Mouse (Mus musculus) embryo, embryonic 11 days (tissue): ENCODE measurements at regions not wholly inside any gene's neighbourhood (a gene's known extent, or its start where the extent isn't known, plus 50 kb on each side); places are given as distances from the start of the nearest gene placed in this dataset.

ENCODE experiments used
- DNase-seq: peaks from one replicate; pipeline ENCODE4 v3.0.0-alpha.2; 2015

DNA sequence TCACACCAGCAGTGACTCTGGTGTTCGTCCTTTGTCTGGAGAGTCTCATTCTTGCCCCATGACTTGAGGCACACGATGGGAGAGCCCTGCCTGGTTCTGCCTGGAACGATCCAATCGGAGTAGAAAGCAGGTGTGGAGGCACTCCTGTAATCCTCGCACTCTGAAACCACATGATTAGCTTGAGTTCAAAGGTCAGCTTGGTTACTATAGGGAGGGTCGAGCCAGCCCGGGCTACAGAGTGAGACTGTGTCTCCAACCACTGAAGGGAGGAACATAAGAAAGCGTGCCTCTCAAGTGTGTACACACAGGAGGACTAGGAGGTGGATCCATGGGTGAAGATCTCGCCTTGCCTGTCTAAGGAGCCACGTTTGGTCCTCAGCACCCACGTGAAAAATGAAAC is 504.0 kb downstream of the Vrk1 start:
- DNase-seq = no peak

DNA sequence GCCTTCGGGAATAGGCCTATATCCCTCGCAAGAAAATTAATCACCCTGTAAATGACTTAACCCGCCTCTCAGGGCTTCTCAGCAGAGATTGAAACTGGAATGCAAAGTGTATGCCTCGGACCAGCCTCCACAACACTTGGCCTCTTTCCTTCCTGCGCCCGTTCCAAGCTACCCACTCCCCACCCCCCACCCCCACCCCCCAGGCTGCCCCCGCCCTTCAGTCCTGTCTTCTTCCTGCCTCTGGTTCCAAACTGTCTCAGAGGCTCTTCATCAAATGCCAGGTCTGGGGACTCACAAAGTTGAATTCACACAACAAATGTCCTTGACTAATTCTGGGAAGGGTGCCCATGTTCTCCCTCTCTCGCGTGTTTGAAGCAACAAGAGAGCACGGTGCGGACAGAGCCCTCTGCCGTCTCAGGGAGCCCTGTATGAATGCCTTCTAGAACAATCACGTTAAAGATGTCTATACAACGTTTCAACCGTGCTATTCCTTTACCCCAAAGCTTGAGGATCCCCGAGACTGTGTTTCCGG is 505.3 kb downstream of the Vrk1 start:
- no peak for DNase-seq

GRCm38 (mm10) chr12:106519141-106519540 is 509.1 kb downstream of the Vrk1 start:
- DNase-seq = no peak

DNA sequence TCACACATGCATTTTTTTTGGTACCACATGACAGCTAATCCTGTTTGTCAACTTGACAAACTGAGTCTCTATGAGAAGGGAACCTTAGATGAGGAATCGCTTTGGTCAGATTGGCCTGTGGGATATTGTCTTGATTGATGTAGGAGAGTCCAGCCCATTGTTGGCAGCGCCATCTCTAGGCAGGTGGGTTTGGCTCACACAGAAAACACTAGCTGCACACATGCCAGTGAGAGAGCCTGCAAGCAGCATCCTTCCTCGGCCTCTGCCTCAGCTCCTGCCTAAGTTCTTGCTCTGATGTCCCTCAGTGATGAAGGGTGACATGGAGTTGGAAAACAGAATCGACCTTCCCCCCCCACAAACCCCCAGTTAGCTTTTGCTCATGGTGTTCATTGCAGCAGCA is 514.4 kb downstream of the Vrk1 start:
- no peak for DNase-seq

DNA sequence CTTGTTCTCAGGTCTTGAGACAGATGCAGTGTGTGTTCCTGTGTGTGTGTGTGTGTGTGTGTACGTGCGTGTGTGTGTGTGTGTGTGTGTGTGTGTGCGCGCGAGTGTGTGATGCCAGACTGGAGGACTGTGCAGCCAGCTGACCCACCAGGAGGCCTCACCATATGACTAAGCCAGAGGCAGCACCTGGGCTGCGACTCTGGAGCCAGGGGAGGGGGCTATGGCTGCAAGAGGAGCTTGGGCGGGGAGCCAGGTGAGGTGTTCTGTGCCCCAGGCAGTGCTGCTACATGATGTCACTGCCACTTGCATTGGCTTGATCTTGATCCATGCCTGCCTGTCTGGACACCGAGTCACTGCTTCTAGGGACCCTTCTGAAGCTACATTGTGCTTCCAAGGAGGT is 517.1 kb downstream of the Vrk1 start:
- no peak for DNase-seq

- DNase-seq = peak; percentile 76
Observed at GRCm38 (mm10) chr12:106527699-106528434, 517.8 kb downstream of the Vrk1 start.

DNA sequence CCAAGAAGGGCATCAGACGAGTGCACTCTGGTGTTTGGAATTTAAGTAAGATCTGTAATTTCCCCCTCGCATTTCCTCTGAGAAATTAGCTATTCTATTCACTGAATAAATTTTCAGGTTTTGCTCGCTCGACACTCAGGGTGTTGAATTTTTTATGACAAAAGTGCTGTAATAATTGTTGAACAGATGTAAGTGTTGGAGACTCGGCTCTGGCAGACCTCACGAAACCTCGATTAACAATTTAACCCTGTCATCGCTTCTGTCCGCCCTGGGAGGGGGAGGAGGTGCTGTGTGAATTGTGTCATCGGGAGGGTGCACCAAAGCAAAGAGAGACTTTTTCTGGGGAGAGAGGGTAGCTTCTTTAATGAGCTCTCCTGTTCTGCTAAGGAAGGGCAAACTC is 518.5 kb downstream of the Vrk1 start:
- DNase-seq = no peak

DNA sequence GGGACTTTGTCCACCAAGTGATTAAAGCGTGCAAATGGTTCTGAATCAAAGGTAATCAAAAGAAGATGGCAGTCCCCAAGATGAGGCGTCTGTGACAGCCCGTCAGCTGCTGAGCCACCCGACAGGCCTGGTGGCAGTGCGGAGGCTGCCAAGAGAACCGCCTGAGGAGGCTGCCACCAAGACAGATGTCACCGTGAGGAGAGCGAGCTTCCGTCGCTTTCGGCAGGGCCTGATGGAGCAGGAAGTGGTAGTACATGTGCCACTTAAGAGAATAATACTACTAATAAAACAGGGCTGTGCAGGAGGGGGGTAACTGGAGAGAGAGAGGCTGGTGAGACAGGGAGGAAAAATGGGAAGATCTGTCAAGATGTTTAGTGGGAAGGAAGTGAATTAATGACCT is 519.1 kb downstream of the Vrk1 start:
- DNase-seq = no peak

DNA sequence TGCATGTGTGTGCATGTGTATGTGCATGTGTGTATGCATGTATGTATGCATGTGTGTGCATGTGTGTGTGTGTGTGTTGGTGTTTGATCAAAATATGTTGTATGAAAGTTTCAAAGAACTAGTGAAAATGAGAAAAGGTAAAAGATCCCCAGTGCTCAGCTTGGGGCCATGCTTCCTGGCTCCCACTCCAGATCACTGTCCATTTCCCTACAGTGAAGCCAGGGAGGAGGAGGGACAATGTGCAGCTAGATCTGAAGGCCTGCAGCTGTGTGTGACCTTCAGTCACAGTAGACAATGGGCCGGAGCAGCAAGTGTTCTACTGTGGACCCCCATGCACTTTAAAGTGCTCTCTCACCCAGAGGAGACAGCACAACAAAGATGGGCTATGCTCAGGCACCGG is 525.1 kb downstream of the Vrk1 start:
- DNase-seq = no peak

DNA sequence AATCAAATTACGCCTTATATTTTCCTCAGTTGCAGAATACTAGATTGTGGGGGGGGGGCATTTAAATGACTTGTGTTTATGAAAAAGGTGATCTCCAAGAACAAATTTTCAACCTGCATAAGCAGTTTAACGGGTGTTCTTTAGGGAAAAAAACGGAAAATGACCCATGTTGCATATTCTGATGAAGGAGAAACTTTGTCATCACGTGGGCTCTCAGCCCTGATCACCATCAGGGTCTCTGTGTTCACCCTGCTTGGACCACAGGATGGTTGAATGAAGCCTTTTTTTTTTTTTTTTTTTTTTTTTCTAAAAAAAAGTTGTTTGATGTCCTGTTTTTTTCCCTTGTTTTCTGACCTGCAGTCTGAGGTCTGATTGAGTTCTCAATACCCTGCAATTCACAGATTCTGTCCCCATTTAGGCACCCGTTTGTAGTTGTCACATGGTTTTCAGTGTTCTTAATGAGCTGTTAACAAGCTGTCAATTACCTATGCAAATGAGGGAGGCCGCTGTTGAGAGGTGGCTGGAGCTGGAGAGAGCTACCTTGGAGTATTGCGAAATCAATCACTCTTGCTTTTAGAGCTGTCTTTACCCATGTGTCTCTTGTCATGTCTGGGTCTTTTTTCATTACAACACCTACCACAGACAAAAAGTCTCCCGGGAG is 525.7 kb downstream of the Vrk1 start:
- no peak for DNase-seq

DNA sequence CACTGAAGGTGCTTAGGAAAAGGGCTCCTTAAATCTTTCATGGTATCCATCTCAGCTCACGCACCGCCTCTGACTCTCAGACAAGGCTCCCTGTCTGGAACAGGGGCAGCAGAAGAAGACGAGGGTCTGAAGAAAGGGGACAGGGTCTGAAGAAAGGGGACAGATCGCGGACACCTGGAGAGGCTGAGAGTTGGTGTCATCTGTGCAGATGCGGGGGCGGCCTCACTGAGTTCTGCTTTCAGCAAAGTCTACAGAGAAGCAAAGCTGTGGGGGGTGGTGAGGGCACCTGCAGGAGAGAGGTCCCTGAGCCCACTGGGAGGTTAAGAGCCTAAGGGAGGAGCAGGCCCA is 526.2 kb downstream of the Vrk1 start:
- DNase-seq = no peak

- DNase-seq = no peak
Observed at GRCm38 (mm10) chr12:106540003-106540402, 530.0 kb downstream of the Vrk1 start.

GRCm38 (mm10) chr12:106559566-106559965 is 549.5 kb downstream of the Vrk1 start:
- DNase-seq = no peak

- DNase-seq = no peak
Observed at GRCm38 (mm10) chr12:106565263-106565681, 555.2 kb downstream of the Vrk1 start.

- DNase-seq = no peak
Observed at GRCm38 (mm10) chr12:106566361-106566760, 556.3 kb downstream of the Vrk1 start.

- DNase-seq = no peak
Observed at GRCm38 (mm10) chr12:106567116-106567515, 557.1 kb downstream of the Vrk1 start.

DNA sequence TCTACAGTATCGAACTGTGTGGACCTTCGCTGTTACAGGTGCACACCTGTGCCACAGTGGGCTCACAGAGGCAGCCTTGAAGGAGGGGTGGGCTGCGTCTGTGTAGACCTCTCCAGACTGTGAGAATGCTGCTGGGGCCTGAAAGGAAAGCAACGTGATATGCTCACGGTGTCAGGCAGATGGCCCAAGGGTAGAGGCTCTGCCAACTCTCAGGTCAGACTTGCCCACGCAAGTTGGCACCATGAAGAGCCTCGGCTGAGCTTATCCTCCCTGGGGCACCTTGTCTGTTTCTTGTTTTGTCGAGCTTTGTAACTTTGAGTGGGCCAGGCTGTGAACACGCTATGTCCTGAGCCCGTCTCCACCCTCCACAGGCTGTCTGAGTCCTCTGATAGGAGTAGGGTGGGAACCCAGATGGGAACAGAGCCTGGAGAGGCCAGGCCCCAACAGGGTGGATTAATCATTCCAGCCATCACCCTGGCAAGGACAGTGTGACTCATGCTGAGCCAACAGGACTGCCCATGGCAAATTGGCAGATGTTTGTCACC is 558.6 kb downstream of the Vrk1 start:
- DNase-seq = no peak

GRCm38 (mm10) chr12:106572956-106573355 is 562.9 kb downstream of the Vrk1 start:
- DNase-seq = no peak

DNA sequence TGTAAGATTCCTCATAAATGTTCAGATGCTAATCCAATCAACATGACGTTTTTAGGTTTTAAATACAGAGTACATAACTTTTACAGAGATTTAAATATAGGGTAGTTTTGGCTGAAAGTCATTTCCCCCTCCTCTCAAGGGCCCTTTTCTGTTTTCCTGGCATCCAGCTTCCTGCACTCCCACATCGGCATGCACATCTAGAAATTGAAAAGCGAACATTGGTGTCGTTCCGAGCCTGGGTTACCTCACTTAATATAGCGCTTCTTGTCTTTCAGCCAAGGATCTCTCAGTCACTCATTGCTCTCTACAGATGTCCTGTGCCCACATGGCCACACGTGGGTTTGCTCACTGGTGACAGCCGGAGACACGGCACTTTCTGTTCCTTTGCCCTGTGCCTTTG is 572.7 kb downstream of the Vrk1 start:
- DNase-seq = no peak

GRCm38 (mm10) chr12:106585626-106586025 is 575.6 kb downstream of the Vrk1 start:
- no peak for DNase-seq

DNA sequence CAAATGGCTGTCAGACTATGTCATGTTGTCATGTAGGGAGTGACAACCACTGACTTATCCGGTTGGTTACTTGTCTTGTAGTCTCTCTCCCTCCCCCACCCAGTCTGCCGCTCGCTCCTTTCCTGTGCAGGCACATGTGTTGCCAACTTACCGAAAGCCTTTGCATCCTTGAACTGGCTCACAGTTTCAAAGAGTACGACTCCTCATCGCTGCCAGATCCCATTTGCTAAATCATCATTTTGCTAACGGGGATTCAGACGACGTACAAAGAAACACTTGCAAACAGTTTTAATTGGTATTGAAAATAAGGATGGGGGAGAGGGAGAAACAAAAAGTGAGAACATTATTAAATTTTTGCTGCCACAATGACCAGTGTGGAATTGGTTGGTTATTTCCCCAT is 582.7 kb downstream of the Vrk1 start:
- DNase-seq = no peak

DNA sequence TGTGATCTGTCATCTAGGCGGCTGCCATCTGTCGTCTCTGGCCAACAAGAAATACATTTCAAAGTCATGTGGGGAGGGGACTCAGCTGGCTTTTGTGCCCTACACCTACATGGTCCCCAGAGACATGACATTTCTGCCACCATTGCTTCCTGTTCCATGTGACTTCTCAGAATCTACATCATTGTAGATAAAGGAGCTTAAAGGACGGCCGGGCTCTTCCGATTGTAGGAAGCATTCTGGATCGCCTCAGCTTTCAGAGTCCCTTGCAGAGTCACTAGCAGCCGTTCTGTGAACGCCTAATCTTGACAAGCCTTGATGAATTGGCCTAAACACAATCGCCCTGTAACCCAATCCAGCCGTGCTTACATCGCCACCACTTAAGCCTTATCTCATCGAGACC is 587.6 kb downstream of the Vrk1 start:
- peak; percentile 61 for DNase-seq

DNA sequence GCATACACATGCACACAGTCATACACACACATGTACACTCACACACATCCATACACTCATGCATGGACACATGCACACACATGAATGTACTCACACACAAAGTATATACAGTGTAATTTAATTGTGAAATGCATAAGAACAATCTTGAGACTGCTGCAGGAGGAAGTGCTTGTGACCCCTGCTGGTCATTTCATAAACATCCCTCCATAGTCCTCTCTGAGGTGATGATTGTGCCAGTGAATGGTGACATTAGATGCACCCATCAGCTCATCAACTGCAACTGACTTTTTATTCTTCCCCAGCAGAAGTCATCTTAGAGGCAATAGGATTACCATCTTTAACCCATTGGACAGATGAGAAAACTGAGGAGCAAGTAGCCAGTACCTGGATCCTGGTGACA is 597.2 kb downstream of the Vrk1 start:
- no peak for DNase-seq

- DNase-seq = no peak
Observed at GRCm38 (mm10) chr12:106607655-106608337, 597.8 kb downstream of the Vrk1 start.
